Mouse (Mus musculus) heart, adult 2 months (tissue): ENCODE data around the gene Dhx34.

Experiments used
- CTCF ChIP-seq: fragments of 200-600 bp; IDR thresholded peaks from 2 replicates; pipeline ENCODE4 v1.8.1; 2022; ENCODE audit warnings: antibody characterized with exemption, mild to moderate bottlenecking, moderate library complexity
- EP300 ChIP-seq: fragments of 200-500 bp; IDR thresholded peaks from 2 replicates; pipeline ENCODE4 v1.6.1; 2011; ENCODE audit warnings: low read depth, low read length, control low read depth; ENCODE audit not compliant: insufficient read depth
- POLR2A ChIP-seq: fragments of 200-500 bp; IDR thresholded peaks from 2 replicates; pipeline ENCODE4 v1.6.1; 2011; ENCODE audit warnings: mild to moderate bottlenecking, low read depth, low read length, control low read depth; ENCODE audit not compliant: insufficient read depth

GRCm38 (mm10) chr7:16153522-16153921 lies 68.3 kb downstream of the Dhx34 start:
- TF ChIP-seq CTCF: peak; percentile 83
- TF ChIP-seq POLR2A: no peak
- TF ChIP-seq EP300: 0 out of 2 replicates have a peak, but pooled peaks have one; percentile 25
